Mouse (Mus musculus): ENCODE measurements at regions not wholly inside any gene's neighbourhood (a gene's known extent, or its start where the extent isn't known, plus 50 kb on each side); places are given as distances from the start of the nearest gene placed in this dataset.

GRCm38 (mm10) chr6:51043970-51044369 is 388.5 kb upstream of the Nfe2l3 start:
- Histone ChIP-seq H3K9me3 (no peaks in the 10 kb centered on the region), H3K4me3 (no peak overlapping the region), H3K27ac (no peak overlapping the region), H3K27me3 (ENCODE audit: poor library complexity, severe bottlenecking) (no peaks in the 10 kb centered on the region), H3K36me3 (replicated peaks) (no peaks in the 10 kb centered on the region), H3K4me1 (peaks cover 10% of the 10 kb centered on the region)
- WGBS: 90% methylated on average over 7 of the region's 7 CpGs
- DNase-seq (ENCODE audit: extremely low spot score, low spot score): no peak

- Histone ChIP-seq H3K4me1 (peaks cover 7% of the 10 kb centered on the region; the same call in 1 of the 2 replicates), H3K4me3 (no peak overlapping the region), H3K36me3 (replicated peaks) (no peaks in the 10 kb centered on the region), H3K9me3 (no peaks in the 10 kb centered on the region), H3K27ac (no peak overlapping the region), H3K27me3 (ENCODE audit: poor library complexity, severe bottlenecking) (no peaks in the 10 kb centered on the region)
- DNase-seq (ENCODE audit: extremely low spot score, low spot score): no peak
- WGBS: 93% methylated on average over 14 of the region's 14 CpGs
Measured at GRCm38 (mm10) chr6:51044873-51045272, 387.6 kb upstream of the Nfe2l3 start.

- Histone ChIP-seq H3K9me3 (no peaks in the 10 kb centered on the region), H3K4me3 (no peak overlapping the region), H3K36me3 (replicated peaks) (no peaks in the 10 kb centered on the region), H3K27ac (peak overlapping the region; percentile 76), H3K4me1 (peaks cover 46% of the 10 kb centered on the region), H3K27me3 (ENCODE audit: poor library complexity, severe bottlenecking) (no peaks in the 10 kb centered on the region)
- 67% methylated on average over 5 of the region's 5 CpGs for WGBS
- no peak for DNase-seq (ENCODE audit: extremely low spot score, low spot score)
Measured at GRCm38 (mm10) chr6:51052451-51052921, 380.0 kb upstream of the Nfe2l3 start.

GRCm38 (mm10) chr6:51057229-51057628 is 375.2 kb upstream of the Nfe2l3 start:
- Histone ChIP-seq H3K27me3 (ENCODE audit: poor library complexity, severe bottlenecking) (no peaks in the 10 kb centered on the region; the same call in 1 of the 2 replicates), H3K27ac (peak overlapping the region; percentile 86), H3K4me1 (peaks cover 79% of the 10 kb centered on the region), H3K36me3 (replicated peaks) (no peaks in the 10 kb centered on the region), H3K4me3 (no peak overlapping the region), H3K9me3 (no peaks in the 10 kb centered on the region)
- peak; percentile 45 for DNase-seq (ENCODE audit: extremely low spot score, low spot score)
- WGBS: 23% methylated on average over 7 of the region's 7 CpGs

GRCm38 (mm10) chr6:51059923-51060847 is 372.3 kb upstream of the Nfe2l3 start:
- Histone ChIP-seq H3K4me3 (no peak overlapping the region), H3K36me3 (replicated peaks) (no peaks in the 10 kb centered on the region), H3K27me3 (ENCODE audit: poor library complexity, severe bottlenecking) (no peaks in the 10 kb centered on the region; the same call in 1 of the 2 replicates), H3K27ac (peak overlapping the region; percentile 86), H3K4me1 (peaks cover 79% of the 10 kb centered on the region), H3K9me3 (no peaks in the 10 kb centered on the region)
- no peak for DNase-seq (ENCODE audit: extremely low spot score, low spot score)
- 60% methylated on average over 7 of the region's 7 CpGs for WGBS

GRCm38 (mm10) chr6:51060848-51061535 is 371.5 kb upstream of the Nfe2l3 start:
- Histone ChIP-seq H3K4me3 (no peak overlapping the region), H3K36me3 (replicated peaks) (no peaks in the 10 kb centered on the region), H3K4me1 (peaks cover 79% of the 10 kb centered on the region), H3K27ac (peak overlapping the region; percentile 86), H3K9me3 (no peaks in the 10 kb centered on the region), H3K27me3 (ENCODE audit: poor library complexity, severe bottlenecking) (no peaks in the 10 kb centered on the region; the same call in 1 of the 2 replicates)
- 60% methylated on average over 17 of the region's 17 CpGs for WGBS
- DNase-seq (ENCODE audit: extremely low spot score, low spot score): no peak

GRCm38 (mm10) chr6:51065156-51065555 is 367.3 kb upstream of the Nfe2l3 start:
- peaks cover 77% of the 10 kb centered on the region for H3K4me1 ChIP-seq
- no peaks in the 10 kb centered on the region for H3K27me3 ChIP-seq (ENCODE audit: poor library complexity, severe bottlenecking)
- no peaks in the 10 kb centered on the region for H3K9me3 ChIP-seq
- WGBS: 78% methylated on average over 6 of the region's 6 CpGs
- no peak for DNase-seq (ENCODE audit: extremely low spot score, low spot score)
- peak overlapping the region; percentile 82 for H3K27ac ChIP-seq
- H3K36me3 ChIP-seq (replicated peaks): no peaks in the 10 kb centered on the region
- H3K4me3 ChIP-seq: no peak overlapping the region

- Histone ChIP-seq H3K27me3 (ENCODE audit: poor library complexity, severe bottlenecking) (no peaks in the 10 kb centered on the region), H3K9me3 (no peaks in the 10 kb centered on the region), H3K27ac (peak overlapping the region; percentile 78), H3K4me3 (no peak overlapping the region), H3K36me3 (replicated peaks) (no peaks in the 10 kb centered on the region), H3K4me1 (peaks cover 81% of the 10 kb centered on the region)
- WGBS: 65% methylated on average over 11 of the region's 11 CpGs
- no peak for DNase-seq (ENCODE audit: extremely low spot score, low spot score)
Measured at GRCm38 (mm10) chr6:51067332-51067731, 365.1 kb upstream of the Nfe2l3 start.

- no peak for DNase-seq (ENCODE audit: extremely low spot score, low spot score)
- Histone ChIP-seq H3K36me3 (replicated peaks) (no peaks in the 10 kb centered on the region), H3K9me3 (no peaks in the 10 kb centered on the region), H3K4me1 (peaks cover 83% of the 10 kb centered on the region), H3K27me3 (ENCODE audit: poor library complexity, severe bottlenecking) (no peaks in the 10 kb centered on the region), H3K27ac (peak overlapping the region; percentile 78), H3K4me3 (no peak overlapping the region)
- WGBS: 82% methylated on average over 5 of the region's 5 CpGs
Measured at GRCm38 (mm10) chr6:51069945-51070344, 362.5 kb upstream of the Nfe2l3 start.

GRCm38 (mm10) chr6:51071243-51071642 is 361.2 kb upstream of the Nfe2l3 start:
- H3K9me3 ChIP-seq: no peaks in the 10 kb centered on the region
- no peak overlapping the region for H3K4me3 ChIP-seq
- peaks cover 83% of the 10 kb centered on the region for H3K4me1 ChIP-seq
- no peak for DNase-seq (ENCODE audit: extremely low spot score, low spot score)
- 50% methylated on average over 9 of the region's 9 CpGs for WGBS
- H3K27me3 ChIP-seq (ENCODE audit: poor library complexity, severe bottlenecking): 0 out of 2 replicates have a peak, but pooled peaks cover 4% of the 10 kb centered on the region
- no peaks in the 10 kb centered on the region for H3K36me3 ChIP-seq (replicated peaks)
- H3K27ac ChIP-seq: peak overlapping the region; percentile 65

- peaks cover 80% of the 10 kb centered on the region for H3K4me1 ChIP-seq
- no peak for DNase-seq (ENCODE audit: extremely low spot score, low spot score)
Measured at GRCm38 (mm10) chr6:51075026-51075425, 357.4 kb upstream of the Nfe2l3 start.

GRCm38 (mm10) chr6:51076861-51077768 is 355.4 kb upstream of the Nfe2l3 start:
- Histone ChIP-seq H3K9me3 (no peaks in the 10 kb centered on the region), H3K4me1 (peaks cover 59% of the 10 kb centered on the region), H3K36me3 (replicated peaks) (no peaks in the 10 kb centered on the region), H3K4me3 (no peak overlapping the region), H3K27me3 (ENCODE audit: poor library complexity, severe bottlenecking) (0 out of 2 replicates have a peak, but pooled peaks cover 11% of the 10 kb centered on the region), H3K27ac (peak overlapping the region; percentile 89)
- peak; percentile 79 for DNase-seq (ENCODE audit: extremely low spot score, low spot score)
- 33% methylated on average over 21 of the region's 21 CpGs for WGBS

More at GRCm38 (mm10) chr6:51075026-51075425, 357.4 kb upstream of the Nfe2l3 start:
- H3K36me3 ChIP-seq (replicated peaks): no peaks in the 10 kb centered on the region
- H3K4me3 ChIP-seq: no peak overlapping the region
- peak overlapping the region; percentile 89 for H3K27ac ChIP-seq
- 0 out of 2 replicates have a peak, but pooled peaks cover 11% of the 10 kb centered on the region for H3K27me3 ChIP-seq (ENCODE audit: poor library complexity, severe bottlenecking)
- WGBS: 90% methylated on average over 8 of the region's 8 CpGs
- no peaks in the 10 kb centered on the region for H3K9me3 ChIP-seq

Measured in forebrain, embryonic 10.5 days (tissue).